Mouse (Mus musculus): ENCODE data around the gene Tpst1. TPM values are rescaled to one million over a fixed set of nuclear protein-coding genes. Genes with fewer than 3 reads are reported as not detected.

Gene Tpst1
- total and polyA plus RNA-seq, 2 experiments, result 10.8 to 15.6 TPM

- Histone ChIP-seq H3K4me1 (ENCODE audit: control insufficient read depth, insufficient read depth, low read length) (peaks cover 18% of the 10 kb centered on the region), H3K27ac (replicated peaks; ENCODE audit: insufficient read depth, low read depth, low read length) (no peak overlapping the region), H3K4me3 (ENCODE audit: insufficient read depth, low read depth, low read length) (no peak overlapping the region), H3K27me3 (ENCODE audit: control insufficient read depth, insufficient read depth, low read length) (no peaks in the 10 kb centered on the region), H3K9ac (ENCODE audit: low read depth, low read length) (no peak overlapping the region), H3K36me3 (ENCODE audit: control insufficient read depth, insufficient read depth, low read length) (no peaks in the 10 kb centered on the region), H3K79me2 (ENCODE audit: control insufficient read depth, insufficient read depth, low read length) (peaks cover 9% of the 10 kb centered on the region; the same call in 1 of the 2 replicates)
- 73% methylated on average over 6 of the region's 6 CpGs for WGBS
- no peak for DNase-seq (ENCODE audit: extremely low read depth, low read depth, low spot score)
- no peak for TF ChIP-seq POLR2A (IDR thresholded peaks at IDR 0.05; ENCODE audit: extremely low read depth, insufficient read depth, low read length)
- no peak for TF ChIP-seq CTCF (IDR thresholded peaks at IDR 0.05; ENCODE audit: low read depth, low read length)
Measured at GRCm38 (mm10) chr5:130169109-130169508, 96.0 kb downstream of the Tpst1 start.

GRCm38 (mm10) chr5:130170666-130171422 is 97.7 kb downstream of the Tpst1 start:
- Histone ChIP-seq H3K27me3 (ENCODE audit: control insufficient read depth, insufficient read depth, low read length) (no peaks in the 10 kb centered on the region), H3K4me1 (ENCODE audit: control insufficient read depth, insufficient read depth, low read length) (peaks cover 23% of the 10 kb centered on the region), H3K79me2 (ENCODE audit: control insufficient read depth, insufficient read depth, low read length) (peaks cover 16% of the 10 kb centered on the region; the same call in 1 of the 2 replicates), H3K9ac (ENCODE audit: low read depth, low read length) (peak overlapping the region; percentile 80), H3K4me3 (ENCODE audit: insufficient read depth, low read depth, low read length) (peak overlapping the region; percentile 64), H3K27ac (replicated peaks; ENCODE audit: insufficient read depth, low read depth, low read length) (peak overlapping the region; percentile 97), H3K36me3 (ENCODE audit: control insufficient read depth, insufficient read depth, low read length) (no peaks in the 10 kb centered on the region)
- peak; percentile 61 for DNase-seq (ENCODE audit: extremely low read depth, low read depth, low spot score)
- TF ChIP-seq POLR2A (IDR thresholded peaks at IDR 0.05; ENCODE audit: extremely low read depth, insufficient read depth, low read length), result no peak
- no peak for TF ChIP-seq CTCF (IDR thresholded peaks at IDR 0.05; ENCODE audit: low read depth, low read length)
- 3% methylated on average over 6 of the region's 6 CpGs for WGBS

- no peak for TF ChIP-seq CTCF (IDR thresholded peaks at IDR 0.05; ENCODE audit: low read depth, low read length)
- TF ChIP-seq POLR2A (IDR thresholded peaks at IDR 0.05; ENCODE audit: extremely low read depth, insufficient read depth, low read length), result peak; percentile 91
- WGBS, result under 1% methylated on average over 62 of the region's 62 CpGs
- peak; percentile 85 for DNase-seq (ENCODE audit: extremely low read depth, low read depth, low spot score)
Measured at GRCm38 (mm10) chr5:130171423-130171954, 98.4 kb downstream of the Tpst1 start, which contains the start of gene Rabgef1. Gene Rabgef1, plus strand, starts transcription at chr5:130171798.

GRCm38 (mm10) chr5:130171956-130172601 is 99.0 kb downstream of the Tpst1 start:
- Histone ChIP-seq H3K79me2 (ENCODE audit: control insufficient read depth, insufficient read depth, low read length) (peaks cover 21% of the 10 kb centered on the region; the same call in 1 of the 2 replicates), H3K4me1 (ENCODE audit: control insufficient read depth, insufficient read depth, low read length) (peaks cover 23% of the 10 kb centered on the region), H3K9ac (ENCODE audit: low read depth, low read length) (peak overlapping the region; percentile 90), H3K4me3 (ENCODE audit: insufficient read depth, low read depth, low read length) (peak overlapping the region; percentile 88), H3K36me3 (ENCODE audit: control insufficient read depth, insufficient read depth, low read length) (no peaks in the 10 kb centered on the region), H3K27me3 (ENCODE audit: control insufficient read depth, insufficient read depth, low read length) (no peaks in the 10 kb centered on the region), H3K27ac (replicated peaks; ENCODE audit: insufficient read depth, low read depth, low read length) (peak overlapping the region; percentile 79)
- DNase-seq (ENCODE audit: extremely low read depth, low read depth, low spot score), result peak; percentile 71
- TF ChIP-seq POLR2A (IDR thresholded peaks at IDR 0.05; ENCODE audit: extremely low read depth, insufficient read depth, low read length) (no peak), CTCF (IDR thresholded peaks at IDR 0.05; ENCODE audit: low read depth, low read length) (no peak)
- WGBS, result under 1% methylated on average over 46 of the region's 46 CpGs

More at GRCm38 (mm10) chr5:130171423-130171954, 98.4 kb downstream of the Tpst1 start, which contains the start of gene Rabgef1:
- Histone ChIP-seq H3K79me2 (ENCODE audit: control insufficient read depth, insufficient read depth, low read length) (peaks cover 21% of the 10 kb centered on the region; the same call in 1 of the 2 replicates), H3K4me1 (ENCODE audit: control insufficient read depth, insufficient read depth, low read length) (peaks cover 23% of the 10 kb centered on the region), H3K36me3 (ENCODE audit: control insufficient read depth, insufficient read depth, low read length) (no peaks in the 10 kb centered on the region), H3K4me3 (ENCODE audit: insufficient read depth, low read depth, low read length) (peak within 1 kb of the TSS; percentile 88), H3K27me3 (ENCODE audit: control insufficient read depth, insufficient read depth, low read length) (no peaks in the 10 kb centered on the region), H3K9ac (ENCODE audit: low read depth, low read length) (peak within 1 kb of the TSS; percentile 90), H3K27ac (replicated peaks; ENCODE audit: insufficient read depth, low read depth, low read length) (peak within 1 kb of the TSS; percentile 97)

GRCm38 (mm10) chr5:130173012-130173411 is 99.9 kb downstream of the Tpst1 start:
- no peak overlapping the region for H3K9ac ChIP-seq (ENCODE audit: low read depth, low read length)
- no peaks in the 10 kb centered on the region for H3K36me3 ChIP-seq (ENCODE audit: control insufficient read depth, insufficient read depth, low read length)
- H3K4me3 ChIP-seq (ENCODE audit: insufficient read depth, low read depth, low read length), result 0 out of 2 replicates have a peak overlapping the region, but pooled peaks have one; percentile 88
- H3K79me2 ChIP-seq (ENCODE audit: control insufficient read depth, insufficient read depth, low read length), result peaks cover 25% of the 10 kb centered on the region; the same call in 1 of the 2 replicates
- WGBS, result 80% methylated on average over 4 of the region's 4 CpGs
- H3K4me1 ChIP-seq (ENCODE audit: control insufficient read depth, insufficient read depth, low read length), result peaks cover 24% of the 10 kb centered on the region
- TF ChIP-seq POLR2A (IDR thresholded peaks at IDR 0.05; ENCODE audit: extremely low read depth, insufficient read depth, low read length), result no peak
- no peaks in the 10 kb centered on the region for H3K27me3 ChIP-seq (ENCODE audit: control insufficient read depth, insufficient read depth, low read length)
- 0 out of 2 replicates have a peak overlapping the region, but pooled peaks have one; percentile 12 for H3K27ac ChIP-seq (replicated peaks; ENCODE audit: insufficient read depth, low read depth, low read length)
- no peak for DNase-seq (ENCODE audit: extremely low read depth, low read depth, low spot score)
